Mouse (Mus musculus) thymus, adult 2 months (tissue): ENCODE data around the gene Gm12184.

Experiments
- CTCF ChIP-seq: fragments of 200-500 bp; IDR thresholded peaks from 2 replicates; pipeline ENCODE4 v1.5.1; 2012; ENCODE audit warnings: mild to moderate bottlenecking, control low read depth, low read length, moderate library complexity, borderline replicate concordance; ENCODE audit not compliant: control insufficient read depth, poor library complexity, insufficient read depth; ENCODE audit errors: extremely low read depth
- POLR2A ChIP-seq: fragments of 200-500 bp; IDR thresholded peaks from 2 replicates; pipeline ENCODE4 v1.6.1; 2012; ENCODE audit warnings: mild to moderate bottlenecking, low read length, control low read depth, moderate library complexity; ENCODE audit not compliant: control insufficient read depth, poor library complexity, insufficient read depth; ENCODE audit errors: extremely low read depth

DNA sequence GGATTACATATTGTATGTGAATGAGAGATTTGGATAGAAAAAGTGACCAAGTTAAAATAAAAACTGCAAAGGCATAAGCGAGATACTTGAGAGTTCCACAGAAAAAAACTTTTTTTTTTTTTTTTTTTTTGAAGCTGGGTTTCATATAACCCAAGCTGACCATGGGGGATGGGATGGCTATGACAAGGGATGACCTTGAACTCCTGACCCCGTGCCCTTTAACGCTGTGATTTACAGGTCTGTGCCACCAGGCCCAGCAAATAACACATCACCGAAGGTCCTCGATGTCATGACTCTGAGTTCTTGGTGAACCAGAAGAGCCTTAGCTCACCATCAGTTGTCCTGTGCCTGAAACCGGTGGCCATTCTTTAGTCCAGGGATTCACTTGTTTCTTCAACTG is 9.5 kb upstream of the Gm12184 start:
- no peak for TF ChIP-seq CTCF
- TF ChIP-seq POLR2A = no peak
